Mouse (Mus musculus) layer of hippocampus, postnatal 25 days (tissue): ENCODE data around the gene Rpl4. TPM values are rescaled to one million over a fixed set of nuclear protein-coding genes. Genes with fewer than 3 reads are reported as not detected.

Source experiments
- microRNA-seq, 2 experiments: library from miRNA; unstranded; fragments of <30 nt; microRNA quantifications; one replicate each; pipeline ENCODE4 v1.2.0; 2021
- total RNA-seq, 2 experiments: library from RNA; stranded (reverse); gene quantifications; 2 replicates each; pipeline ENCODE4 v1.2.3; 2021

Rpl4 gene
- total RNA-seq, 2 experiments from 2014 or later: 547 to 604 TPM

Small RNA genes within 50 kb of the gene (microRNA-seq; reads per million reads assigned to microRNA genes)
- gene Gm24106: 0 reads per million in 2 experiments

Other genes with a start within 250 kb of the Rpl4 start
- gene Smad6, start 151.3 kb upstream of the Rpl4 start, total RNA-seq: 1 to 10 TPM; 1.8 to 2.2 TPM
- not detected for gene Lctl, start 56.2 kb upstream of the Rpl4 start, total RNA-seq
- 1 to 10 TPM; 4.3 to 6.6 TPM for gene Zwilch, start 271 bp upstream of the Rpl4 start, total RNA-seq
- gene Snapc5, start 5.9 kb downstream of the Rpl4 start, total RNA-seq: 10 to 100 TPM; 16.9 to 19.1 TPM
- 1 to 10 TPM; 3.0 to 3.9 TPM for gene Uchl4, start 61.8 kb downstream of the Rpl4 start, total RNA-seq
- gene Map2k1, start 80.3 kb downstream of the Rpl4 start, total RNA-seq: 100 to 1,000 TPM; 294 to 332 TPM
- gene Tipin, start 108.2 kb downstream of the Rpl4 start, total RNA-seq: 10 to 100 TPM; 13.8 to 19.7 TPM
- 10 to 100 TPM; 27.7 to 31.6 TPM for gene Dis3l, start 167.9 kb downstream of the Rpl4 start, total RNA-seq
- 10 to 100 TPM; 14.0 to 15.6 TPM for gene Megf11, start 212.3 kb downstream of the Rpl4 start, total RNA-seq